Mouse (Mus musculus): ENCODE results near the gene Zbtb22.
"Not testable (repeated sequence)": the region's sequence is repeated elsewhere in the genome, so short reads cannot be mapped to it uniquely, and the experiment has no call there.

Zbtb22 gene

DNA sequence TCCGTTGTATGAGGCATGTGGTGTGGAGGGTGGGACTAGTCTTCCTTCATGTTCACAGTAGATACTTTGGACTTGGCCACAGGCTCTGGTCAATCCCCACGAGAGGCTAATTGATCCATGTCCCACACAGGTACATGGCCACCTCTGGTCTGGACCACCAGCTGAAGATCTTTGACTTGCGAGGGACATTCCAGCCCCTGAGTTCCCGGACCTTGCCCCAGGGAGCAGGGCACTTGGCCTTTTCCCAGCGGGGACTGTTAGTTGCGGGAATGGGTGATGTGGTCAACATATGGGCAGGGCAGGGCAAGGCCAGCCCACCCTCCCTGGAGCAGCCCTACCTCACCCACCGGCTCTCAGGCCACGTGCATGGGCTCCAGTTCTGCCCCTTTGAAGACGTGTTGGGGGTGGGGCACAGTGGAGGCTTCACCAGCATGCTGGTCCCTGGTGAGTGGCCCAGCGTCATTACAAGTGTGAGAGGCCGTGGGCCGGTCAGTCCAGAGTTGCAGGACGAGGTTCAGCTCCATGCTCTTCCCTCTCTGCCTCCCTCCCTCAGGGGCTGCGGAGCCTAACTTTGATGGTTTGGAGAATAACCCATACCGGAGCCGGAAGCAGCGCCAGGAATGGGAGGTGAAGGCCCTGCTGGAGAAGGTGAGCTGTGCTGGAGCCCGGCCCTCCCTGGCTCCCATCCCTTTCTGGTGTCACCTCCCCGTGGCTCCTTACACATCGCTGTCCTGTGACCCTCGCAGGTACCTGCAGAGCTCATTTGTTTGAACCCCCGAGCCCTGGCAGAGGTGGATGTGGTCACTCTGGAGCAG lies 32.6 kb downstream of the Zbtb22 start:
- no peak for DNase-seq

DNA sequence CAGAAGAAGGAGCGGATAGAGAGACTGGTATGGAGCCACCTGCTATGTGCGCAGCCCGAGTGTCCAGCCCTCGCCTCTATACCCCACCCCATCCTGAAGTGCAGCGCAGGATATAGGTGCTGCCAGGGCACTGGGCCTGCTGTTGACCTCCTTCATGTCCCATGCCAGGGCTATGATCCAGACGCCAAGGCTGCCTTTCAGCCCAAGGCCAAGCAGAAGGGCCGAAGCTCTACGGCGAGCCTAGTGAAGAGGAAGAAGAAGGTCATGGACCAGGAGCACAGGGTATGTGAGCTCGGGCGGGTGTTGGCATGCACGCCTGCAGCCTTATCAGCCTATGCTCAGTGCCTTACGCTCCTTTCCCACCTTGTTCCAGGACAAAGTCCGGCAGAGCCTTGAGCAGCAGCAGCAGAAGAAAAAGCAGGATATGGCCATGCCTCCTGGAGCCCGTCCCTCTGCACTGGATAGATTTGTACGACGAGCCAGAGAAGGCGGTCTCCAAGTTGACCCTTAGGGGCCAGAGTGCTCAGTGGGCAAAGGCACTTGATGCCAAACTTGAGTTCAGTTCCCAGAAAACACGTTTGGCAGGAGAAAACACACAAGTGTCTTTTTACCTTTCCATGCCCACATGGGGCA lies 33.3 kb downstream of the Zbtb22 start:
- DNase-seq, result no peak

- DNase-seq, result no peak
Observed at GRCm38 (mm10) chr17:33950131-33950625, 34.5 kb downstream of the Zbtb22 start.

DNA sequence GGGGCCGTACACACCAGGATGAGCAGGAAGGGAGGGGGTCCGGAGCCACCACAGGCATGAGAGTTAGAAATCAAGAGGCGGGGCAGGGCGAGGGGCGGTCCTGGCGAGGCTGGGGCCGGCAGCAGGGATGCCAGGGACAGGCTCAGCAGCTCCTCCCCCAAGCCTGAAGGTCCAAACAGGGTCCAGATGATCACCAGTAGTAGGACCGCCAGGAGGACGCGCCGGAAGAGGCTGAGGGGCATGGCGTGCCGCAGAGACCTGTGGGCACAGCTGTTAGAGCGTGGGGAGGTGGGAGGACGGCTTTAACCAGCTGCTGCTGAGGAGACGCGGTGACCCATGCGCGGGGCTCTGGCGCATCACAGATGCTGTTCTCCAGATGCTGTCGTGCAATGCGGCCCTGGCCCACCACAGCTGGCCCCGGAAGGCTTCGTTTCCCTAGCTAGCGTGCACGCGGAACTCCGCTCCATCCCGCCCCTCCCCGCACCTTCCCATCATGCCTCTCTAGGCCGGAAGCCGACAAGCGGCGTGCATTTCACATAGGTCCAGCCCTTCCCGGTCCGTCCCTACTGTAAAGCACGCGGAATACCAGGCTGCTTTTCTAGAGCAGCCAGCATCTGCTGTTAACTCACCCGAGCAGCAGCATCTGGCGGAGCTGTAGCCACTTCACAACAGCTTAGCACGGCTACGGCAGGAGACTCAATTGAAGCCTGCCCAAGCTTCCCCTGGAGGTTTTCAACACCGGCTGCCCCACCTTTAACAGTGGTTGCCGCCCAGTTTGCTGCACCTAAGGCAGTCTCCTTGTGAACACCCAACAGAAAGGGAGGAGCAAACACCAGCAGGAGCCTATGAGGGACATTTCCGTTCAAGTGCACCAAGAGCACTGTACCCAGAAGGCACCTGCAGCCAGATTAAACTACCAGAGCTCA lies 35.6 kb downstream of the Zbtb22 start, which contains the start of gene B3galt4:
B3galt4 (minus strand) TSS at position 468 of the 926 bp plus-strand sequence.
- DNase-seq, result peak; percentile 82

- DNase-seq, result not testable (repeated sequence)
Observed at GRCm38 (mm10) chr17:33952015-33952414, 36.3 kb downstream of the Zbtb22 start.

GRCm38 (mm10) chr17:33952879-33953278 lies 37.2 kb downstream of the Zbtb22 start:
- no peak for DNase-seq

- no peak for DNase-seq
Observed at GRCm38 (mm10) chr17:33953310-33953709, 37.6 kb downstream of the Zbtb22 start.

DNA sequence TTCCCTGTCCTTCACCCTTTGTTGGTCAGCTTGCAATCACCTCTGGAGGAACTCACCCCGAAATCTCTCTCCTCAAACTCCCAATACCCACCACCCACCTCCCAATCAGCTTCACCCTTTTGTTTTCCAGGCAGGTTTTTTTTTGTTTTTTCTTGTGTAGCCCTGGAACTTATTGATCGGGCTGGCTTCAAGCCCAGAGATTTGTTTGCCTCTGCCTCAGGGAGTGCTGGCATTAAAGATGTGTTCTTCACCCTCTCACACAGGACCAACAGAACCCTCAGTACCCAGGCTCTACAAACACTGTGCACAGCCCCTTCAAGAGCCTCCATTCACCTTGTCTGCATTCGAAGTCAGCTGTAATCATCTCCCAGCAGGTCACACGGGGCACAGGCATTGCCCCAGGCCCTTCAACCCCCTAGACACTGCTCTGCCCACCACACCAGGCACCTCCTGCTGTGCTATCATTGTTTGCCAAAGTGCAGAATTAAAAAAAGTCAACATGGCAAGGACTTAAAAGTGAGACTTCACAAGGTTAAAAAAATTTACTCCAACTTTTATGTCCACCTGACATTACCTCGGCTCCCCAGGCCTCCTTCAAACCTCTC lies 38.4 kb downstream of the Zbtb22 start:
- no peak for DNase-seq

- DNase-seq, result no peak
Observed at GRCm38 (mm10) chr17:33954646-33955554, 39.2 kb downstream of the Zbtb22 start.

DNA sequence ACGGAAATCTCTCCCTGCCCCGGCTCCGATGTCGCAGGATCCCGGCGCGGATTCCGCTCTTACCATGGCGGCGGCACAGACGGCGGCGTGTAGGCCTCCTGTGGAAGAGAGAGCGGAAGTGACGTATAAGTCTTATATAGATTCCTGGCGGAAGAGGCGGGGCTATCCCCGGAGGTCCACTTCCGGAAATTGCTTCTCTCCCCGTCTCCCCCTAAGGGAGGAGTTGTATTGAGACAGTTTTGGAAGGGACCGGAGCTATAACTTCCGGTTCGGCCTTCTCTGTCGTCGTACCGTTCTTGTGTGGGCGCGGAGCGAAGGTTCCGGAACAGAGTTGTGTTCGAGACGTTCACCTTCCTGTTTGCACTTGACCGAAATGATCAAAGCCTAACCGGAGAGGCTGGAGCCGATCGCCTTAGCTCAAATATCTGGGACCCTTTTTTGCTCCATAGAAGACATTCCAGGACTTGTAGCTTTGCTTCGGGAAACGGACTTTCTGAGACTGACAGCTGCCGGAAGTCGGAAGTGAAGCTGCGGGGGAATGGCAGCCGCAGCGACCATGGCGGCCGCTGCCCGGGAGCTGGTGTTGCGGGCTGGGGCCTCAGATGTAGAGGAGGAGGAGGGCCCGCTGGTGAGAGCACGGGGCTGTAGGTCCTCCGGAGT lies 40.0 kb downstream of the Zbtb22 start, which contains the start of the genes Vps52 and Rps18:
Vps52 (plus strand) TSS at position 258 of the 660 bp plus-strand sequence.
Rps18 (minus strand) TSS at position 447 of the 660 bp plus-strand sequence.
- DNase-seq, result peak; percentile 97

DNA sequence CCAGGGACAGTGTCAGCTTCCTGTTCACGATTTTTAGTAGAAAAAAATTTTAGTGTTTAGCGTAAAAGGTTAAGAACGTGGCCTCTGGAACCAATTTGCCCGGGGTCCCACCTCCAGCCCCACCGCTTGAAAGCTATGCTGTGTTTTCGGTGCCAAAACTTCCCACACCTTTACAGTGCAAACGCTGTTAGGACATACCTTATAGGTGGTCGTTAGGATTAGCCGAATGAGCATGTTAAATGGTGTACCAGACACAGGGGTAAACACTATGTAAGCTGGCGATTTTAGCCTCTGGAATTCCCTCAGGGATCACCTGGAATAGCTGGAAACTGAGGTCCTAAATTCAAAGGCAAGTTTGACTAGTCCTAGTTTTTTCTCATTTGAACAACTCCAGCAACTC lies 40.6 kb downstream of the Zbtb22 start:
- DNase-seq, result no peak

- no peak for DNase-seq
Observed at GRCm38 (mm10) chr17:33957493-33957892, 41.8 kb downstream of the Zbtb22 start.

GRCm38 (mm10) chr17:33958451-33958850 lies 42.7 kb downstream of the Zbtb22 start:
- DNase-seq, result no peak

DNA sequence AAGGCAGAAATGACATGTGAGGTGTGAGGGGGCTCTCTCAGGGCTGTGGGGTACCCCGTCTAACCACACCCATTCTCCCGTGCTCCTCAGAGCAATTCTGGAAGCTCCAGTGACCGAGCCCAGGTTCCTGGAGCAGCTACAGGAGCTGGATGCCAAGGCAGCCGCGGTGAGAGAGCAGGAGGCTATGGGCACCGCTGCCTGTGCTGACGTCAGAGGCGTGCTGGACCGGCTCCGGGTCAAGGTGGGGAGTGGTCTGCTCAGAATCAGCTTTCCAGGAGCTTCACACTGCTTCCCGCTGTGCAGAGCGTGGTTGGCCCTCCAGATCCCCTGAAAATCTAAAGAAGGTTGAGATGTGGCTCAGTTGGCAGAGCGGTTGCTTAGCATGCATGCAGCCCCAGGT lies 43.4 kb downstream of the Zbtb22 start:
- no peak for DNase-seq

DNA sequence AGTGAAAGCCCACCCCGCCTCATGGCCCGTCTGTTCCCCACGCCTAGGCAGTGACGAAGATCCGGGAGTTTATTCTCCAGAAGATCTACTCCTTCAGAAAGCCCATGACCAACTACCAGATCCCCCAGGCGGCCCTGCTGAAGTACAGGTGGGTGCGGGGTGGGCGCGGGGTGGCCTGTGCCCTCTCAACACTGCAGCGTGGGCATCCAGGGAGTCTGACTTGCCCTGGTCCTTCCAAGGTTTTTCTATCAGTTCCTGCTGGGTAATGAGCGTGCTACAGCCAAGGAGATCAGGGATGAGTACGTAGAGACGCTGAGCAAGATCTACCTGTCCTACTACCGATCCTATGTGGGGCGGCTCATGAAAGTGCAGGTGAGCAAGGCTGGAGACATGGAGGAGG lies 44.2 kb downstream of the Zbtb22 start:
- DNase-seq, result no peak

GRCm38 (mm10) chr17:33962876-33963275 lies 47.2 kb downstream of the Zbtb22 start:
- no peak for DNase-seq

- no peak for DNase-seq
Observed at GRCm38 (mm10) chr17:33965082-33965845, 49.6 kb downstream of the Zbtb22 start.

GRCm38 (mm10) chr17:33965846-33966550 lies 50.3 kb downstream of the Zbtb22 start:
- DNase-seq, result no peak

DNA sequence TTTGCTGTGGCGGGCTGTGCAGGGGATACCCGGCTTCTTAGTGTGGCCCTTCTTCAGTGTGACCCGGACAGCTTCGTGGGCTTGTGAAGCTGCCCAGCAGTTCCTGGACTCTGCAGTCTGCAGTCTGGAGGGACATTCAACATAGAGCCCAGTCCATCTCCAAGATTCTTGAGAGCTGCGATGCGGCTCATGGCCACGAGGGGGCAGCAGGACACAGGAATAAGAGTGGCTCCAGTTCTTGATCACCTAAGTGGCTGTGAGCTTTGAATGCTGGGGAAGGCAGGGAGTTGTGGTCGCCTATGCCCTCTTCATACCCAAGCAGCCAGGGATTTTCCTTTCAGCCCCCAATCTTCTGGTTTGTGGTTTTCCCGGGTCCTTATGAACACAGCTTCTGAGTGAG lies 52.8 kb downstream of the Zbtb22 start:
- peak; percentile 84 for DNase-seq

All from lung, postnatal 14 days (tissue).